Mouse (Mus musculus) liver, embryonic 14.5 days (tissue): ENCODE measurements around the gene Gpr1.

ENCODE experiments used
- CTCF ChIP-seq: IDR thresholded peaks from 2 replicates; pipeline ENCODE4 v1.5.1; 2016; ENCODE audit warnings: antibody characterized with exemption, low read depth, control low read depth
- EP300 ChIP-seq: IDR thresholded peaks from 2 replicates; pipeline ENCODE4 v1.6.1; 2016; ENCODE audit warnings: antibody characterized with exemption, low read depth

DNA sequence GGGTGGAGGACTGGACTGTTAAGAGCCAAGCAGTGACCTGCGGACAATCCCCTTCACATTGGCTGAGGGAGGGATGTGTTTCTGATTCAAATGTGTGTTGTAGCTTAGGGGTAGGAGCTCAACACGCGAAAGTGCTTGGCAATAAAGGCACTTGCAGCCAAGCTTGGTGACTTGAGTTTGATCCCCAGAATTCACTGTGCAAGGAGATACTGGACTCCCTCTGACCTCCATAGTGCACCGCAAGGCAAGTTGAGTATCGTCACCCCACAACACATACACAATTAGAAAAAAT, 46.3 kb upstream of the Gpr1 start:
- TF ChIP-seq EP300 = no peak
- no peak for TF ChIP-seq CTCF
